Mouse (Mus musculus): ENCODE measurements at regions not wholly inside any gene's neighbourhood (a gene's known extent, or its start where the extent isn't known, plus 50 kb on each side); places are given as distances from the start of the nearest gene placed in this dataset.

GRCm38 (mm10) chr16:22750725-22751287 lies 60.6 kb downstream of the Crygs start:
- no peak for DNase-seq

- no peak for DNase-seq
Observed at GRCm38 (mm10) chr16:22744121-22744855, 67.1 kb downstream of the Crygs start.

DNA sequence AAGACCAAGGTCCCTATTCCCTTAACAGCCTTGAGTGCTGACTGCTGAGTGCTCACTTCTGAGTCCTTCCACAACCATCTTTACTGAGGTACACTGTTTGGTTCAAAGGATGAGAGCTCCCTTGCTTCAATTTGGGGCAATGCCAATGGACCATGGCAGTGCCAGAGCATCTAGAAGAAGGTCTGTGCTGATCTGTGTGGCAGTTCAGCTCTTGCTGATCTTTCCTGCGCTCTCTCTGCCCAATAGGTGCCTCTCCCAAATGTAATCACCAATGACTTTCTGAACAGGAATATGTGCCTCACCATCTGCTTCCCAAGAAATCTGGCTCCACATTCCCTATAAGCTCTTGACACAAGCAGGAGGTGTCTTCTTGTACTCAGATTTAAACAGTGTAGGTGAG lies 67.9 kb downstream of the Crygs start:
- no peak for DNase-seq

DNA sequence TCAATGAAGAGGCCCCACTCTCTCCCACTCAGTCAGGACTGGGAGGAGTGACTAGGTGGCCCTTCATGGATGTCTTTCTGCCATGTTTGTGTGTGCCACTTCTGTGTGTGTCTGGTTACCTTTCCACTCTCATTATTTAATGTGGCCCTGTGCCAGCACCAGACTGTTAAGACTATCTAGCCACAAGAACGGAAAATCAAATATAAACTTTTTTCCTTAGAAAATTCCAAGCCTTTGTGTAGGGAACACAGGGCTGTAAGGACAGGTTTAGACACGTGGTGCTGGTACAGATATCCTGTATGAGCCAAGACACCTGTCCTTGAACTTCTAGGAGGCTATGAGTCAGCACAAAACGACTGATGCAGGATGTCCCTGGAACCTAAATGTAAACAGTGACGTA lies 69.9 kb downstream of the Crygs start:
- DNase-seq, result no peak

DNA sequence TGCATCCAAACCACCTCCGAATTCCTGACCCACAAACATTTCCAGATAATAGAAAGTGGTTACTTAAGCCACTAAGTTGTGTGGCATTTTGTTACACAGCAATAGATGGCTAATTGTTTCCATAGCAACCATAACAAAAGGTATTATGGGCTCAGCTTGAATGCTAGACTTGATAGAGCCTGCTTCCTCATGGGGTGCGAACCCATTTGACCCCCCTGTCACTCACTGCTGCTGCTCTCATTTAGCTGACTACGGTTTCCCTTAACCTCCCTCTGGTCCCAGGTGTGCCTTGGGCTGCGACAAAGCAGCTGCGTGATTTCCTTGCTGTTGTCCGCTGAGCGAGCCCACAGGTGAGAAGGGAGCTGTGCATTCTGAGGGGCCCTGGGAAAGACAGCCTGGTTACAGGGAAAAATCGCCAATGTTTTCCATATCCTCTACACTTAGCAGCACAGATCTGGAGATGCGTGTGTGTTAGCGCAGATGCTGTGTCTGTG lies 76.8 kb downstream of the Crygs start:
- no peak for DNase-seq

DNA sequence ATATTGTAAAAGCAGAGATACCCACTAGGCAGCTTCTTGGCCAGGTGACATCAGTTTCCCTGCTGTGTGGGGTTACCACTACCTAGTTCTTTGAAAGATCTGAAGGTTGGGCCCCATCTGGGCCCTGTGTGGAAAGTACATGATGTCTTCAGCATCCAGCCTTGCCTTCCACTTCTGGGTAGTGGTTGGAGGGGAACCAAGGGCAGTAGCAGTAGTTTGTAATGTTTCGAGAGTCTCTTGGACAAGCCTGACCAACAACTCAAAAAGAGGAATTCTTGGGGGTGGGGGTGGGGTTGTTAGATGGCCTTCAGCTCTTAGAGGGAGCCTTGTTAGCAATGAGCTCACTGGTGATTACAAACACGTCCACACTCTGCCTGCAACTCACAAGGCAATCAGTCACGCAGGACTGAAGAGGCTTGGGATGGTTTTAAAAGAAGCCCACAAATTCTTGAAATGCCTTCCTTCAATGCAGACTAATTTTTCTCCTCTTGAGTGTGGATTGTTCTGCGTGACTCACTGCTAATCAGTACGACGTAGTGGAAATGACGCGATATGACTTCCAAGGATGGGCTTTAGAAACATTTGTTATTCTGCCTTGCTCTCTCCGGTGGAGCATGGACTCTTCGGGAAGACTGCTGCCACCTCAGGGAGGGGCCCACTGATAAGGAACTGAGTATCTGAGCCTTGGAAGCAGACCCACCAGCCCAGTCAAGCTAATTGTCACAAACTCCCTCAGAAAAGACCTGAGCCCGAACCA lies 76.9 kb upstream of the Dgkg start:
- no peak for DNase-seq

GRCm38 (mm10) chr16:22729096-22729495 lies 72.1 kb upstream of the Dgkg start:
- DNase-seq, result no peak

- no peak for DNase-seq
Observed at GRCm38 (mm10) chr16:22725261-22725660, 68.2 kb upstream of the Dgkg start.

DNA sequence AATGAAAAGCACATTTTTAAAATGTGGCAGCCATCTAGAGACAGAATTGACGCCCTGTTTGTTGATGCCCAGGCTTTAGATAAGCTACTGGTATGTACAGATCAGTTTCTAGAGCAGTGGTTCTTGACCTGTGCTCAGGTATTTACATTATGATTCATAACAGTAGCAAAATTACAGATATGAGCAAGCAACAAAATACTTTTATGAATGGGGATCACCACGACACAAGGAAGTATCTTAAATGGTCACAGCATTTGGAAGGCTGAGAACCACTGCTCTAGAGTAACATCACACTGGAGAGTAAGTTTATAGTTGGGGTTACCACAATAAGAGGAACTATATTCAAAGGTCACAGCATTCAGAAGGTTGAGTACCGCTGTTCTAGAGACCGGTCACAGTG lies 66.3 kb upstream of the Dgkg start:
- DNase-seq, result no peak

DNA sequence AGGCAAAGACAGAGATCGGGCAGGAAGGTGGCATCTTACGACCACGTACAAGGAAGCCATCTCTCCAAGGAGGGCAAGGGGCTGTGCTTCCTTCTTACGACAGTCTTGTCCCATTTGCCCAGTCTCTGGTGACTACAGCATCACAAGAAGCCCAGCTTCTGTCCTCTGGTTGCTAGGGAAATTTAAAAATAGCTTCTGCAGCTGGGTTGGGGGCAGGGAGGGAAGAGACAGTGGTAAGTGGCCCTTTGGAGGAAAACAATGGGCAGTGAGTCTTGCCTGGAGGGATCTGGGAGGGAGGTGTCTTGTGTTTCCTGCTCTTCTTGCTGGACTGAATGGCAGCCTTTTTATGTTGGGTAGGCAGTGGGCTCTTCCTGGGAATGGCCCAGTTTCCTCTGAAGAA lies 62.8 kb upstream of the Dgkg start:
- no peak for DNase-seq

GRCm38 (mm10) chr16:22719304-22719703 lies 62.3 kb upstream of the Dgkg start:
- DNase-seq, result peak; percentile 16

DNA sequence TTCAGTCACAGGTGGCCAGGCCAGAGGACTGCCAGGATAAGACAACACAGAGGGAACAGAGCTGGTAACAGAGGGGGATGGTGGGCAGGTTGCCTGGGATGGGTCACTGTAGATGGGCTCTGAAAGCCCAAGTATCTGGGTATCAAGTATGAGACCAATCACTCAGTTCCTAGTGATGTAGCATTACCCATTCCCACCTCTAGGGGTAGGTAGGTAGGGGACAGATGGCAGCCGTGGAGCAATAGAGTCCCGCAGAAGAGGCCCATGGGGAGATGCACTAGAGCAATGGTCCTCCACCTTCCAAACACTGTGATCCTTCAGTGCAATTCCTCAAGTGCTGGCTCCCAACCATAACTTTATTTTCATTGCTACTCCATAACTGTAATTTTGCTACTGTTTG lies 60.4 kb upstream of the Dgkg start:
- DNase-seq, result no peak

DNA sequence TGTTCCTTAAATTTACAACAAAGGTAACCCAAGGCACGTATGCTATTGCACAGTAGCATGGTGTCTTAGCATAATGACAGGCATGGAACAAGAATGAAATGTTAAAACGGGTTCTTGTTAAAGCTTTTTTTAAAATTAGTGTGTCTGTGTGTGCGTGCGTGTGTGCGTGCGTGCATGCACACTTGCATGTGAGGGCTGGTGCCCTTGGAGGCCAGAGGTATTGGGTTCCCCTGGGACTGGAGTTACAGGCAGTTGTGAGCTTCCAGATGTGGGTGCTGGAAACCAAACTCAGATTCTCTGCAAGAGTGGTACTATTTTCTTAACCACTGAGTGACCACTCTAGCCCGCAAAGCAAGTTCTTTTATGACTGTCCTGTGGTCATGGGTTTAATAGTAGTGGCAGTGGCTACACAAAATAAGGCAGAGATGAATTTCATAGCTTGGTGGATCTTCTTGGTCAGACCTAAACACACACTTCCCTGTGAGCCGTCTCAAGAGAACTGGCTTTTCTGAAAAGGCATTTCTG lies 59.3 kb upstream of the Dgkg start:
- no peak for DNase-seq

GRCm38 (mm10) chr16:22714315-22714714 lies 57.3 kb upstream of the Dgkg start:
- DNase-seq, result no peak

DNA sequence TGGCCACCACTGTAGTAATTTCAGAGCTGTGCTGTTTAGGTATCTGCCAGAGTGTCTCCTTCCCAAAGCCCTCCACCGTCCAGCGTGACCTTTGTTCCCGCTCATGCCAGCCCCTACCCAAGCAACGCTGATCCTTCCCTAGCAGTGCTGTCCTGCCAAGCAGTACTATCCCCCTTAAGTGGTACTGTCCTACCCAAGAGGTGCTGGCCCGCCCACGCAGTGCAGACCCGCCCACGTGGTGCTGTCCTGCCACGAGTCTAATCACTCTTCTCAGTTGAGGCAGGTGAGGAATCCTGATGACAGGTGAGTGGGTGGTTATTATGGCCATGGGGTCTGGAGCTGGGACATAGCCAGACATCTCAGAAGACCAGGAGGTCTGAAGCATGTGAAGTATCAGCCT lies 51.7 kb upstream of the Dgkg start:
- no peak for DNase-seq

All from lung, postnatal 14 days (tissue).